Mouse (Mus musculus) intestine, postnatal 0 days (tissue): Measurements from ENCODE around the gene Hvcn1. TPM values are rescaled to one million over a fixed set of nuclear protein-coding genes. Genes with fewer than 3 reads are reported as not detected.

Source experiments
- ATAC-seq: fragments of 200-750 bp; cut with Nextera tagmentation; 2 replicates; pipeline ENCODE4 v1.8.0; 2017; ENCODE audit warnings: mild to moderate bottlenecking, moderate TSS enrichment, moderate library complexity
- H3K27ac ChIP-seq: fragments of 300-500 bp; sonication (generic); 2 replicates; pipeline ENCODE4 v1.5.1; 2014; ENCODE audit warnings: mild to moderate bottlenecking, low read depth, low read length, moderate library complexity
- H3K27me3 ChIP-seq: fragments of 300-500 bp; sonication (generic); replicated peaks from 2 replicates; pipeline ENCODE4 v1.6.1; 2014; ENCODE audit warnings: low read length, mixed read lengths; ENCODE audit not compliant: control insufficient read depth, insufficient read depth
- H3K36me3 ChIP-seq: fragments of 300-500 bp; sonication (generic); 2 replicates; pipeline ENCODE4 v1.6.1; 2014; ENCODE audit warnings: mild to moderate bottlenecking, moderate library complexity; ENCODE audit not compliant: control insufficient read depth, insufficient read depth
- H3K4me1 ChIP-seq: fragments of 300-500 bp; sonication (generic); replicated peaks from 2 replicates; pipeline ENCODE4 v1.6.1; 2014; ENCODE audit warnings: antibody characterized with exemption, low read length, mixed read lengths; ENCODE audit not compliant: control insufficient read depth, insufficient read depth
- H3K4me2 ChIP-seq: fragments of 300-500 bp; sonication (generic); replicated peaks from 2 replicates; pipeline ENCODE4 v1.6.1; 2014; ENCODE audit warnings: low read depth, mild to moderate bottlenecking, moderate library complexity
- H3K4me3 ChIP-seq: fragments of 300-500 bp; sonication (generic); 2 replicates; pipeline ENCODE4 v1.5.1; 2014; ENCODE audit warnings: low read depth, low read length
- H3K9ac ChIP-seq: fragments of 300-500 bp; sonication (generic); 2 replicates; pipeline ENCODE4 v1.6.1; 2014; ENCODE audit warnings: mild to moderate bottlenecking, low read depth, low read length
- H3K9me3 ChIP-seq: fragments of 300-500 bp; sonication (generic); 2 replicates; pipeline ENCODE4 v1.6.1; 2016; ENCODE audit warnings: mixed run types; ENCODE audit not compliant: control insufficient read depth
- CTCF ChIP-seq: sonication (generic); IDR thresholded peaks from 2 replicates; pipeline ENCODE4 v1.5.1; 2016; ENCODE audit warnings: low read depth, mild to moderate bottlenecking, control low read depth, antibody characterized with exemption, moderate library complexity
- WGBS: fragments of 180-500 bp; shearing (Covaris S2); extraction: QIAGEN DNeasy Blood & Tissue Kit; methylation state at CpG from one replicate; pipeline ENCODE4 v1.1.7; 2014; 5-methylcytosine and 5-hydroxymethylcytosine counted together
- polyA plus RNA-seq: library from polyadenylated mRNA; unstranded; fragments of >200 nt; fragmentation: Nextera tagmentation; extraction: Ambion mirVana; gene quantifications from 2 replicates; pipeline ENCODE4 v1.2.1, GENCODE M21; 2015

The Hvcn1 gene
- polyA plus RNA-seq, 1 experiment from 2014 or later: 3.6 TPM

GRCm38 (mm10) chr5:122192347-122192746, 14.3 kb upstream of the Hvcn1 start:
- no peak; the same call in 1 of the 2 replicates for ATAC-seq
- WGBS: 29% methylated on average over 3 of the region's 4 CpGs
- TF ChIP-seq CTCF: 0 out of 2 replicates have a peak, but pooled peaks have one; percentile 28
- Histone ChIP-seq H3K36me3 (no peaks in the 10 kb centered on the region), H3K4me2 (no peak overlapping the region), H3K4me3 (no peak overlapping the region), H3K27me3 (no peaks in the 10 kb centered on the region), H3K27ac (no peak overlapping the region), H3K9me3 (no peaks in the 10 kb centered on the region), H3K4me1 (no peaks in the 10 kb centered on the region), H3K9ac (no peak overlapping the region)

- no peaks in the 10 kb centered on the region for H3K27me3 ChIP-seq
- H3K9ac ChIP-seq: no peak overlapping the region
- WGBS: 87% methylated on average over 4 of the region's 4 CpGs
- no peaks in the 10 kb centered on the region for H3K4me1 ChIP-seq
- H3K27ac ChIP-seq: no peak overlapping the region
- H3K36me3 ChIP-seq: no peaks in the 10 kb centered on the region
- no peak overlapping the region for H3K4me3 ChIP-seq
- H3K4me2 ChIP-seq: no peak overlapping the region
- no peak for TF ChIP-seq CTCF
- H3K9me3 ChIP-seq: no peaks in the 10 kb centered on the region
- ATAC-seq: no peak
Measured at GRCm38 (mm10) chr5:122200872-122201271, 5.7 kb upstream of the Hvcn1 start.

- H3K27ac ChIP-seq: no peak overlapping the region
- no peak overlapping the region for H3K9ac ChIP-seq
- no peaks in the 10 kb centered on the region for H3K9me3 ChIP-seq
- no peak overlapping the region for H3K4me2 ChIP-seq
- no peak for ATAC-seq
- no peaks in the 10 kb centered on the region for H3K36me3 ChIP-seq
- H3K4me3 ChIP-seq: no peak overlapping the region
- WGBS: 91% methylated on average over 6 of the region's 6 CpGs
- H3K4me1 ChIP-seq: no peaks in the 10 kb centered on the region
- TF ChIP-seq CTCF: no peak
- H3K27me3 ChIP-seq: no peaks in the 10 kb centered on the region
Measured at GRCm38 (mm10) chr5:122201904-122202303, 4.7 kb upstream of the Hvcn1 start.

- TF ChIP-seq CTCF: no peak
- ATAC-seq: no peak
- Histone ChIP-seq H3K27me3 (no peaks in the 10 kb centered on the region), H3K4me2 (no peak overlapping the region), H3K27ac (no peak overlapping the region), H3K9me3 (no peaks in the 10 kb centered on the region), H3K4me1 (no peaks in the 10 kb centered on the region), H3K9ac (no peak overlapping the region), H3K36me3 (no peaks in the 10 kb centered on the region), H3K4me3 (no peak overlapping the region)
- WGBS: 74% methylated on average over 2 of the region's 2 CpGs
Measured at GRCm38 (mm10) chr5:122204180-122204579, 2.4 kb upstream of the Hvcn1 start.

- no peak overlapping the region for H3K9ac ChIP-seq
- 59% methylated on average over 6 of the region's 6 CpGs for WGBS
- no peak overlapping the region for H3K27ac ChIP-seq
Measured at GRCm38 (mm10) chr5:122208909-122209308, 2.3 kb downstream of the Hvcn1 start.

GRCm38 (mm10) chr5:122209591-122210368, 3.2 kb downstream of the Hvcn1 start:
- TF ChIP-seq CTCF: peak; percentile 31; the same call in 1 of the 2 replicates
- Histone ChIP-seq H3K27ac (no peak overlapping the region), H3K9ac (peak overlapping the region; percentile 24; the same call in 1 of the 2 replicates), H3K9me3 (no peaks in the 10 kb centered on the region), H3K4me3 (peak overlapping the region; percentile 30), H3K4me1 (no peaks in the 10 kb centered on the region), H3K4me2 (peak overlapping the region; percentile 56), H3K36me3 (no peaks in the 10 kb centered on the region), H3K27me3 (no peaks in the 10 kb centered on the region; the same call in 1 of the 2 replicates)
- WGBS: 9% methylated on average over 21 of the region's 21 CpGs
- 0 out of 2 replicates have a peak, but pooled peaks have one; percentile 22 for ATAC-seq

More at GRCm38 (mm10) chr5:122208909-122209308, 2.3 kb downstream of the Hvcn1 start:
- no peaks in the 10 kb centered on the region for H3K9me3 ChIP-seq
- H3K27me3 ChIP-seq: no peaks in the 10 kb centered on the region; the same call in 1 of the 2 replicates
- no peaks in the 10 kb centered on the region for H3K4me1 ChIP-seq
- no peak overlapping the region for H3K4me2 ChIP-seq
- no peaks in the 10 kb centered on the region for H3K36me3 ChIP-seq
- ATAC-seq: no peak
- no peak overlapping the region for H3K4me3 ChIP-seq
- no peak for TF ChIP-seq CTCF
